Mouse (Mus musculus) midbrain, embryonic 11.5 days (tissue): ENCODE results near the gene Camk1g. TPM values are rescaled to one million over a fixed set of nuclear protein-coding genes. Genes with fewer than 3 reads are reported as not detected.

ENCODE experiments used
- ATAC-seq: fragments of 200-750 bp; cut with Nextera tagmentation; 2 replicates; pipeline ENCODE4 v1.8.0; 2017; ENCODE audit warnings: moderate TSS enrichment, moderate library complexity; ENCODE audit not compliant: low FRiP score
- DNase-seq: peaks from one replicate; pipeline ENCODE4 v3.0.0; 2015; ENCODE audit warnings: low spot score; ENCODE audit errors: missing footprints
- H3K27ac ChIP-seq: fragments of 300-500 bp; sonication (generic); 2 replicates; pipeline ENCODE4 v1.5.1; 2014; ENCODE audit warnings: low read depth, low read length
- H3K27me3 ChIP-seq: fragments of 300-500 bp; sonication (generic); 2 replicates; pipeline ENCODE4 v1.6.1; 2014; ENCODE audit warnings: mild to moderate bottlenecking, low read length, moderate library complexity, mixed read lengths; ENCODE audit not compliant: control insufficient read depth, insufficient read depth
- H3K36me3 ChIP-seq: fragments of 300-500 bp; sonication (generic); 2 replicates; pipeline ENCODE4 v1.6.1; 2014; ENCODE audit warnings: mild to moderate bottlenecking, low read length, moderate library complexity, mixed read lengths; ENCODE audit not compliant: control insufficient read depth, insufficient read depth
- H3K4me1 ChIP-seq: fragments of 300-500 bp; sonication (generic); 2 replicates; pipeline ENCODE4 v1.6.1; 2014; ENCODE audit warnings: low read length; ENCODE audit not compliant: control insufficient read depth, insufficient read depth
- H3K4me2 ChIP-seq: fragments of 300-500 bp; sonication (generic); 2 replicates; pipeline ENCODE4 v1.6.1; 2014; ENCODE audit warnings: mild to moderate bottlenecking, moderate library complexity
- H3K4me3 ChIP-seq: fragments of 300-500 bp; sonication (generic); 2 replicates; pipeline ENCODE4 v1.5.1; 2014; ENCODE audit warnings: low read depth, low read length
- H3K9ac ChIP-seq: fragments of 300-500 bp; sonication (generic); 2 replicates; pipeline ENCODE4 v1.6.1; 2014; ENCODE audit warnings: low read length
- H3K9me3 ChIP-seq: fragments of 300-500 bp; sonication (generic); 2 replicates; pipeline ENCODE4 v1.6.1; 2016; ENCODE audit warnings: low read length; ENCODE audit not compliant: control insufficient read depth
- WGBS: fragments of 180-500 bp; shearing (Covaris S2); extraction: QIAGEN DNeasy Blood & Tissue Kit; methylation state at CpG from one replicate; pipeline ENCODE4 v1.1.7; 2014; 5-methylcytosine and 5-hydroxymethylcytosine counted together
- polyA plus RNA-seq: library from polyadenylated mRNA; unstranded; fragments of >200 nt; fragmentation: Nextera tagmentation; extraction: Ambion mirVana; gene quantifications from 2 replicates; pipeline ENCODE4 v1.2.1, GENCODE M21; 2014

The Camk1g gene
- polyA plus RNA-seq, 1 experiment from 2014 or later, result 20.1 TPM

GRCm38 (mm10) chr1:193342198-193342946 lies 27.7 kb downstream of the Camk1g start:
- WGBS, result 91% methylated on average over 5 of the region's 5 CpGs
- no peak for ATAC-seq
- H3K4me3 ChIP-seq, result no peak overlapping the region

GRCm38 (mm10) chr1:193338363-193338995 lies 31.6 kb downstream of the Camk1g start:
- WGBS, result 86% methylated on average over 9 of the region's 9 CpGs
- Histone ChIP-seq H3K4me3 (no peak overlapping the region), H3K36me3 (no peaks in the 10 kb centered on the region), H3K4me2 (no peak overlapping the region), H3K4me1 (no peaks in the 10 kb centered on the region), H3K27me3 (no peaks in the 10 kb centered on the region), H3K27ac (no peak overlapping the region), H3K9me3 (no peaks in the 10 kb centered on the region), H3K9ac (no peak overlapping the region)
- no peak for DNase-seq
- no peak for ATAC-seq

More at GRCm38 (mm10) chr1:193342198-193342946, 27.7 kb downstream of the Camk1g start:
- Histone ChIP-seq H3K36me3 (no peaks in the 10 kb centered on the region), H3K9me3 (no peaks in the 10 kb centered on the region), H3K4me2 (no peak overlapping the region), H3K4me1 (no peaks in the 10 kb centered on the region; the same call in 1 of the 2 replicates), H3K27me3 (no peaks in the 10 kb centered on the region), H3K9ac (no peak overlapping the region), H3K27ac (no peak overlapping the region)
- no peak for DNase-seq

GRCm38 (mm10) chr1:193337787-193338310 lies 32.2 kb downstream of the Camk1g start:
- Histone ChIP-seq H3K4me3 (no peak overlapping the region), H3K4me2 (no peak overlapping the region), H3K4me1 (no peaks in the 10 kb centered on the region), H3K27ac (no peak overlapping the region), H3K9ac (no peak overlapping the region), H3K9me3 (no peaks in the 10 kb centered on the region), H3K36me3 (no peaks in the 10 kb centered on the region), H3K27me3 (no peaks in the 10 kb centered on the region)
- ATAC-seq, result no peak
- no peak for DNase-seq
- WGBS, result 52% methylated on average over 4 of the region's 4 CpGs

DNA sequence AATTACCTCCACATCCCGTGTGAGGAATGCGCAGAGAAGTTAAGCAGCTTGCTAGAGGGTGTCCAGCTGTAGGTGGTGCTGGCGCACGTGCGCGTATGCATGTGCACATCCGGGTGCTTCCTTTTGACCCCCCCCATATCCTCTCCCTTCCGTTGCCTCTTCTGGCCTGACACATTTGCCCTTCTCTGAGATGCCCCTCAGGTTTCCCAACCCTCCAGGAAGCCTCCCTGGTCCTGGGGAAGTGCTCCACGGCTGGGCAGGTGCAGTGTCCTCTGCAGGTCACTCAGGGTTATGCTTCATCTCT lies 33.1 kb downstream of the Camk1g start:
- H3K4me3 ChIP-seq, result no peak overlapping the region
- WGBS, result 85% methylated on average over 9 of the region's 9 CpGs
- H3K36me3 ChIP-seq, result no peaks in the 10 kb centered on the region
- no peaks in the 10 kb centered on the region for H3K9me3 ChIP-seq
- no peak overlapping the region for H3K4me2 ChIP-seq
- no peaks in the 10 kb centered on the region for H3K4me1 ChIP-seq
- H3K9ac ChIP-seq, result no peak overlapping the region
- no peaks in the 10 kb centered on the region for H3K27me3 ChIP-seq
- peak; percentile 47 for DNase-seq
- no peak overlapping the region for H3K27ac ChIP-seq
- ATAC-seq, result no peak

- no peak overlapping the region for H3K27ac ChIP-seq
- no peak overlapping the region for H3K9ac ChIP-seq
- no peak overlapping the region for H3K4me3 ChIP-seq
- no peaks in the 10 kb centered on the region for H3K9me3 ChIP-seq
- ATAC-seq (no peak), DNase-seq (no peak)
- no peak overlapping the region for H3K4me2 ChIP-seq
- no peaks in the 10 kb centered on the region for H3K27me3 ChIP-seq
- no peaks in the 10 kb centered on the region for H3K36me3 ChIP-seq
- H3K4me1 ChIP-seq, result no peaks in the 10 kb centered on the region
- 81% methylated on average over 7 of the region's 7 CpGs for WGBS
These were observed 33.7 kb downstream of the Camk1g start for GRCm38 (mm10) chr1:193336122-193337017.

GRCm38 (mm10) chr1:193334546-193334945 lies 35.6 kb downstream of the Camk1g start:
- H3K36me3 ChIP-seq, result no peaks in the 10 kb centered on the region
- H3K4me3 ChIP-seq, result no peak overlapping the region
- WGBS, result 80% methylated on average over 6 of the region's 6 CpGs
- DNase-seq (peak; percentile 82), ATAC-seq (no peak; the same call in 1 of the 2 replicates)
- H3K9ac ChIP-seq, result no peak overlapping the region
- H3K4me2 ChIP-seq, result no peak overlapping the region
- H3K27me3 ChIP-seq, result no peaks in the 10 kb centered on the region
- no peaks in the 10 kb centered on the region for H3K9me3 ChIP-seq
- 0 out of 2 replicates have a peak, but pooled peaks cover 4% of the 10 kb centered on the region for H3K4me1 ChIP-seq
- H3K27ac ChIP-seq, result no peak overlapping the region

DNA sequence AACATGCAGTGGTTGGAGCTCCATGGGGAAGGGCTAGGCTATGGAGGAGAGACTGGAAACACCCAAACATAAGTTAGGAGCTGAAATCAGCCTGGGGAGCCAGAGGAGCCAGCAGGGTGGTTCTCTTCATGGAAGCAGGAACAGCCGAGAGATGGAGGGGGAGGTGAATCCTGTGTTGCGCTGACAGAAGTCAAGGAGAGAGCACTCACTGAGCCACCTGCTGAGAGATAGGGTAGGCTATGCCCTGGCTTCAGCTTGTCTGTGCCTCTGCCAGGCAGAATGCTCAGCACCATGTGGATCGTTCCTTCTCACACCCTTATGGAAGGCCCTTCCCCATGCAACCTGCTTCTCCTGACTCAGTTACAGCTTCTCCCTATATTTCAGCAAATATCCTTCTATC lies 36.3 kb downstream of the Camk1g start:
- Histone ChIP-seq H3K27ac (no peak overlapping the region), H3K4me1 (0 out of 2 replicates have a peak, but pooled peaks cover 4% of the 10 kb centered on the region), H3K27me3 (no peaks in the 10 kb centered on the region), H3K36me3 (no peaks in the 10 kb centered on the region), H3K4me3 (no peak overlapping the region), H3K9ac (no peak overlapping the region), H3K4me2 (no peak overlapping the region), H3K9me3 (no peaks in the 10 kb centered on the region)
- DNase-seq, result peak; percentile 47
- WGBS, result 82% methylated on average over 3 of the region's 3 CpGs
- no peak for ATAC-seq

DNA sequence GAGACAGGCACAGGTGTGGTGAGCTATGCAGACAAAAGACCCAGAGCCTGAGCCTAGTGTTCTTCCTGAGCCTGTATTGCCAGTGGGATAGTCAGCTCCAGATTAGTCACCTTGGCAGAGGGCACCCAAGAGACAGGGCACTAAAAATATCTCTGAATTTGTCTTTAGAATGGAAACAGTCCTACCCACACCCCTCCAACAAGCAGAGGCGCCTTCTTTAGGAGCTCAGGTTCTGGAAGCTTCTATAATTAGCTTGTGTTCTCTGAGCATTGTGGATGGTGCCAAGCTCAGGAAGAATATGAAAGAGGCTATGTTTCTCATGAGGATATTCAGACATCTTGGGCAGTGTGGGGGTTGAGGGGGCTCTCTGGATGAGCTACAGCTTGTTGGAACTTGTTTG lies 37.4 kb downstream of the Camk1g start:
- 0 out of 2 replicates have a peak, but pooled peaks cover 4% of the 10 kb centered on the region for H3K4me1 ChIP-seq
- H3K9me3 ChIP-seq, result no peaks in the 10 kb centered on the region
- H3K9ac ChIP-seq, result no peak overlapping the region
- H3K4me3 ChIP-seq, result no peak overlapping the region
- H3K4me2 ChIP-seq, result no peak overlapping the region
- DNase-seq, result peak; percentile 33
- no peaks in the 10 kb centered on the region for H3K27me3 ChIP-seq
- H3K36me3 ChIP-seq, result no peaks in the 10 kb centered on the region
- H3K27ac ChIP-seq, result no peak overlapping the region
- ATAC-seq, result no peak
- 93% methylated on average over 1 of the region's 1 CpGs for WGBS
